Mouse (Mus musculus): ENCODE measurements around the gene Fzd10. TPM values are rescaled to one million over a fixed set of nuclear protein-coding genes. Genes with fewer than 3 reads are reported as not detected.

Gene Fzd10
- polyA plus RNA-seq (2012), result not detected in 2 replicates

DNA sequence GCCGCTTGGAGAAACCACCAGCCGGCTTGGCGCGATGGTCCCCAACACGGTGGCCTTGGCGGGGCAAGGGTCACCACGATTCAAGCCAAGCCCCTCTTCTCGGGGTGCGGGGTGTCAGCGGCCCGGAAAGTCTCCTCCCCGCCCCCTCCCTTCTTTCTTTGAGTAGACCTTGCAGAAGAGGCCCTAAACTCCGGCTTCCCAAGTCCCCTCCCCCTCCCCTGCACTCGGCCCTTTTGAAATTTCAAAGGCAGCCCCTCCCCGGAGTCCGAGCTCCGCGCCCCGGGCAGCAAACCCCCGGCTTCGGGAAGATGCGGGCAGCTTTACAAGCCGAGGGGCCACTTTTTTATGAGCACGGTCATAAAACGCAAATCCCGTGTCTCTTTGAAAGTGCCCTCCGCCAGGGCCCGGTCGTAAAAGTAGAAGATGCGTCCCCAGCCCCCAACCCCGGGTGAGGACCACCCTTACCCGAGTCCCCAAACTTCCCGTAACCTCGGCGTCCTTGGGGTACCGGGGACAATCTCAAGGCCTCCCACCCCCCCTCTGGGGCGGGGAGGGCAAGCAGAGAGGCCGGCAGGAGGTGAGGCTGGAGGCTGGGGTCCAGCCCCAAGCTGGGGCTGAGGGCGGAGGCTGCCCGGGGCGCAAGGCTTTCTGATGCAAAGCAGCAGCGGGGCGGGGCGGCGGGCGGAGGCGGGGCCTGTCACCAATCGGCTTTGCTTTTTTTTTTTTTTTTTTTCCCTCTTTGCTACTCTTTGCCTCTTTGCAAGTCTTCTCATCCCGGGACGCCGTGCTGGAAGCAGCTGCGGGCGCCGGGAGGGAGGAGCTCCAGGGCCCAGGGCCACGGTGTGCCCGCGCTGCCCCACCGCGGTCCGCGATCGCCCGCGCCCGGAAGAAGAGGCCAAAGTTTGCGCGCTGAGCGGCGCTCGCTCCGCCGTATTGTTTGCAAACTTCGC is at the start of gene Fzd10:
Gene Fzd10, plus strand, starts transcription at position 773 of the 950 bp plus-strand sequence.
- no peak for TF ChIP-seq GATA1 (IDR thresholded peaks at IDR 0.05; ENCODE audit: low read length)

DNA sequence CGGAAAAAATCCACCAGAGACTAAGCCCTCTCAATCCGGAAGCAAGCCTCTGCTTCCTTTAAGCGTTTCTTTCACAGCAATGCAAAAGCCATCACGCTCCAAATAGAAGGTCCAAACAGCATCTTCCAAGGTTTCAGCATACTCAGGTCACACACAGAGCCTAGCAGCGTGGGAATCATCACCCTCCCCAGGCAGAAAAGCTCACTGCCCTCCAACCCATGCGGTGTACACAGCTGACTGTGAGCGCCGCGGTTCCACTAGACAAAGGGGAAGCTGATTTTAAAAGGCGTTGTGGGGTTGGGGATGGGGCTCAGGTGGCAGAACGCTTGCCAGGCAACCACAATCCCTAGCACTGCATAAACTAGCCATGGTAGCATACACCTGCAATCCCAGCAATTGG is 49.2 kb upstream of the Fzd10 start:
- TF ChIP-seq GATA1 (IDR thresholded peaks at IDR 0.05; ENCODE audit: low read length), result no peak

DNA sequence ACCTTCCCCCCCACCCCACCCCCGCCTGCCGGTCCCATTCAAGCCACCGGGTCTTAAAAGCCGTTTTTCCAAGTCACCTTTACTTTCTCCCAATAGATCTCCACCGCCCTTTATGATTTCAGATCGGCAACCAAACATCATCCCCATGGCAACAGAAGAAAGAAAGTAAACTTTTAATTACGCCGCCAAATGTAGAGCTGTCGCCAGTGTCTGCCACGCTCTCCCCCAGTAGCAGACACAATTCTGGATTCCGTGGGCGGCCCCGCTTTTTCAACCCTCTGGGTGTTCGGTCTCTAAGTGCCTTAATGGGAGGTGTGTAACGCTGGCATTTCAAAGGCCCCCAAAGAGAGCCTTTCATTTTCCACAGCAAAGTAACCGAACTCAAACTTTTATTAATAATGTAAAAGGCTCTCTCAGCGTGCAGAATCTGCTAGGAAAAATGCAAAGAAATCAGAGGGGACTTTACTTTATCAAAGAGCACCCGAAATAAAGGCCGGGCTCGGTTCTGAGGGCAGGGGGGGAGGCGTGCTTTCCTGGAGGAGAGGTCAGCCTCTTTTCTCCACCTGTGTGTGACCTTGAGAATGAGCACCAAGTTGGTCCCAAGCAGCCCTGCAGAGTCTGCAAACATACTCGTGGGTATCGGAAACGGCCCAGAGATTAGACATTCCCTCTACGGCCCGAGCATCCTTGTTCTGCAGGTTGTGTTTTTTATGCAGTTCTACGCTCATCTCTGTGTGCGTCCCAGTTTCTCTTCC is 48.3 kb upstream of the Fzd10 start:
- TF ChIP-seq GATA1 (IDR thresholded peaks at IDR 0.05; ENCODE audit: low read length), result no peak

DNA sequence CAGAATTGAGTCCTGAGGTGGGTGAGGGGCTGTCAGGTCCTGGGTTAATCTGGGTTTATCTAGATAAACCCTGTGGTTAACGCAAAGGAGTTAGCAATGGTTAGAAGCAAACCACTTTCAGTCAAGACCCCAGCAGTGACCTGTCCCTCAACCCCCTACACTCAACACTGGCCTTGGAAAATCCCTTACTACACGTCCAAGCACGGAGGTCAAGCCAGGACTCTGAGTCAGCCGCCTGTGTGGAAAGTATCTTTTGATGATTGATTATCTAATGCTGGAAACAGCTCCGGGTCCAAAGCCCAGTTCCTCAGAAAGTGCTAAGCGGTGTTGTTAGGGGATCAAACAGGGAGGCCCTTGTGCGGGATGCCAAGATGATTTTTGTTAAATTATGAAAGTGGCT is 42.5 kb upstream of the Fzd10 start:
- no peak for TF ChIP-seq GATA1 (IDR thresholded peaks at IDR 0.05; ENCODE audit: low read length)

DNA sequence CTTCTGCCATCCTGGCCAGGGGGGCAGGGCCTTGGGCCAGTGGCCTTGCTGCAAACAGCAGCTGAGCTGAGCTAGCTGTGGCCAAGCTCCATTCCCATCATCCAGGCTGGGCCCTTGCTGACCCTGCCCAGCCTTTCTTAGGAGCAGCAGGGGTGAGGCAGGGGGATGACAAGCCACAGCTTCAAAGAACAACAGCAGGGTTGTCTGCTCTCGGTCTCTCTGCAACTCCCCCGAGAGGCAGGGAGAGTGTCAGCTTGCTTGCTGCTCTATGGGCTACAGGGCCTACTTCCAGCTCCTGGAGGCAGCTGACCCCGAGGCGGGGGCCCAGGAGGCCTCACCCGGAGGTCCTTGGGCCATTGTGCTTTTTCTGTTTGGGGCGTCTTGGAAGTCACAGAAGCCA is 33.3 kb upstream of the Fzd10 start:
- no peak for TF ChIP-seq GATA1 (IDR thresholded peaks at IDR 0.05; ENCODE audit: low read length)

DNA sequence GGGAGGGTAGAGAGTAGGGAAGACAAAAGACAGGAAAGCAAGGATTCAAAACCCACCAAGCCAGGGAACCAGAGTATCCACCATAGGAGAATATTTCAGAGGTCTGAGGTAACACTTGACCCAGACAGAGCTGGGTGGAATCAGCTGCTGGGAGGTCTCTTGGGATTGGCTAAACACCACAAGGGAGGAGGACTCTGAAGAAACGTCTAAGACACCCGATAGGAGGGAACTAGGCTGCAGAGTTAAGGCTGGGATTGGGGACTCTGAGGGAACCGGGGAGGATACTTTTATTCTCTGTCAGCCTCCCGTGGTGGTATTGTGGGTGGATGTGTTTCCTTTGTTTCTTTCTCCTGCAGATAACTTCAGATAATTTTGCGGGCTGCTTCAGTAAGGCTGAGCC is 31.7 kb upstream of the Fzd10 start:
- TF ChIP-seq GATA1 (IDR thresholded peaks at IDR 0.05; ENCODE audit: low read length), result no peak

DNA sequence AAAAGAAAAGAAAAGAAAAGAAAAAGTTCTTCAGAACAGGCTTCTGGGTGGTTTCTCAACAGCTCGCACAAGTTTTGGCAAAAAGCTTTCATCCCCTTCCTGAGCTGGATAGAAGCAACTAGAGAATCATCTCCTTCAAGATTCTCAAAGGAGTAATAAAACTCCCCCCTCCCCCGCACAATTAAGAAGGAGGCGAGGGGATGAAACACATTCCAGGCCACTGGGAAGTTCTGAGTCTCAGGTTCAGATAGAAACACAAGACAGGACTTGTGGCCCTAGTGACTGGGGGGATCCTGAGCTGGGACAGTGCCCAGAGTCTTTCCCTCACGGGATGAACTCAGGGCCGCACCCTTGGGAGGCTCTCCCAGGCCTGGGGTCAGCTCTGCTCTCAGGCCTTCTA is 30.6 kb upstream of the Fzd10 start:
- no peak for TF ChIP-seq GATA1 (IDR thresholded peaks at IDR 0.05; ENCODE audit: low read length)

DNA sequence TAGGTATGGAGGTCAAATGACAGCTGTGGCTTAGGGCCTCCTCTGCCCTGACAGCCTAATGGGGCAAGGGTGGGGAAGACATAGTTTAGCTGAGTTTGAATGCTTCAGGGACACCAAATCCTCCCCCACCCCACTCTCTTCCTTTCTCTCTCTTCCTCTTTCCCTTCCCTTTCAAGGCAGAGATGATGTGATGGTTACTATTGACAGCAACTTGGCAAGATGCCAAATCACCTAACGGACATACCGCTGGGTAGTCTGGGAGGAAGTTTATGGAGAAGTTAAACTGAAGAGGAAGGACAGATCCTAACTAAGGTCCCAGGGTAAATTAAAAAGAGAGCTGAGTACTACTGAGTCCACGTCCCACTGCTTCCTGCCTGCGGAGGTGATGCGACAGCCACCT is 29.8 kb upstream of the Fzd10 start:
- TF ChIP-seq GATA1 (IDR thresholded peaks at IDR 0.05; ENCODE audit: low read length), result no peak

DNA sequence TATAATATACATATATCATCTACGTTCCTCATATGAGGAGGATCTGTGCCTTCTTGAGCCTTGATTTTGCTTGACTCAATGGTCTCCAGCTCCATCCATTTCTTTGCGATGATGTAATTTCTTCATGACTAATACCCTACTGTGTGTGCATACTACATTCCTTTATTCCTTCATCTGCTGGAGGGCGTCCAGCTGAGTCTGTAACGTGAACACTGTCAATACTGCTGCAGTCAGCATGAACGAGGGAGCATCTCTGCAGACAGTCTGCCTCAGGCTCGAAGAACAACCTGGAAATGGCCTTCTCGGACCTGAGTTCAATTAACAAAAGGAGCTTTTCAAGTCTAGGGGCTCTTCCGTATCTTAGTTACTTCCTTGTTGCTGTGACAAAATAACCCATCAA is 28.9 kb upstream of the Fzd10 start:
- TF ChIP-seq GATA1 (IDR thresholded peaks at IDR 0.05; ENCODE audit: low read length), result no peak

DNA sequence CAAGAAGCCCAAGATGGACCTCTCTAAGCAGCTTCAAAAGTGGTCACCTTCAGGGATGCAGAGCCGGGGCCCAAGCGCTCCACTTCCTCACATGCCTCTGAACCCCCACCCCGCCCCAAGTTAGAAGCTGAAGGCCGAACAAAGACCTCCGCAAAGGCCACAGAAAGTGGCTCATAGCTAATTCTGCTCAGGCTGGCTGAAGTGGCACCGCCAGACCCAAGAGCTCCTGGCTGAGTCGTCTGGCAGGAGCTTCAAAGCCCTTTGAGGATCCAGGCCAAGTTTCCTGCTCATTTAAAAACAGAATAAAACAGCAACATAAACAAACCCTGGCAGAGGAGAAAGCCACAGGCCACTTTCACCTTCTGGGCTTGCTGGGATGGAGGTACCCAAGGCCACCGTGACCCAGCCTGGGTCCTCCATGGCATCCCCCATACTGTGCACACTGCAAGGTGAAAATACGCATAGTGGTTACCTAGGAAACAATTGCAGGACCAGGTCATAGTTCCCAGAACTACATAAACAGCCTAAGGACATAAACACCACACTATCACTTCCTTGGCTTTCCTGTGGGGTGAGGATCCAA is 24.6 kb upstream of the Fzd10 start:
- TF ChIP-seq GATA1 (IDR thresholded peaks at IDR 0.05; ENCODE audit: low read length), result no peak

DNA sequence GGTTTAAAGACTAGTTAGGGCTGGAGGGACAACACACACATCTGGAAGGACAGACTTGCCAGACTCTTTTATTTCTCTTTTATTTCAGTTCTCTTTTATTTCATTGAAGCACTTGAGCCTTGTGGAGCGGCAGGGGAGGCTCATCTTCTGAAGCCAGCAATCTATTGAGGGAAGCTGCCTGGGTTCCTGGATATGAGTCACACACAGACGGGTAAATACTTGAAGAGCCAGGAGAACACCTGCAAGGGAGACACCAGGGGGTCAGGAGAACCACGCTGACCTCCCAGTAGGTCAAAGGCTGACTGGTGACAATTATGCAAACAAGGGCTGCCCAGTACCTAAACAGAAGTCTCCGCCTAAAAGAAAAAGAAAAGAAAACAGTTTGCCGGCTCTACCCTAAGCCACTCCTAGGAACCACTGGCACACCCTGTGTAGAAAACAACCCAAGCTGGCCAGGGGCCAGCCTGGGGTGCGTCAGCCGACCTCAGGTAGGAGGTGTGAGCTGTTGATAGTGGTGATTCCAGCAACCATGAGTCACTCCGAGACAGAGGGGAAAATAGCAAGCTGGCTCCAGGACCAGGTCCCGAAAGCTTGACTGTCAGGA is 21.5 kb upstream of the Fzd10 start:
- no peak for TF ChIP-seq GATA1 (IDR thresholded peaks at IDR 0.05; ENCODE audit: low read length)

DNA sequence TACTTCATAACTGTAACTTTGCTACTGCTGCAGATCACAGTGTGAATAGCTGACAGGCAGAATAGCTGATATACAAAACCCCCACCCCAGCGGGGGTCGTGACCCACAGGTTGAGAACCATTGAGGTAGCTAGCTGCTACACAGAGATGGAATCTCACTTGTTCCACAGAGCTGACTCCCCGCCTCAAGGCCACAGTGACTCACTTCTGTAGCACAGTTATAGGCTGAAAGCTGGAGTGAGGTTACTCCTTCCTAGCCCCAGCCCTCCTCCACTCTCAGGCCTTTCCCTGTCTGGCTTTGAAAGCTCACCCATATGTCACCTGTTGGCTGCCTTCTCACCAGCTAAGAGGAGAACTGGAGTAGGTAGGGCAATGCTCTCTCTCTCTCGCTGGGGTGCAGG is 19.7 kb upstream of the Fzd10 start:
- TF ChIP-seq GATA1 (IDR thresholded peaks at IDR 0.05; ENCODE audit: low read length), result no peak

DNA sequence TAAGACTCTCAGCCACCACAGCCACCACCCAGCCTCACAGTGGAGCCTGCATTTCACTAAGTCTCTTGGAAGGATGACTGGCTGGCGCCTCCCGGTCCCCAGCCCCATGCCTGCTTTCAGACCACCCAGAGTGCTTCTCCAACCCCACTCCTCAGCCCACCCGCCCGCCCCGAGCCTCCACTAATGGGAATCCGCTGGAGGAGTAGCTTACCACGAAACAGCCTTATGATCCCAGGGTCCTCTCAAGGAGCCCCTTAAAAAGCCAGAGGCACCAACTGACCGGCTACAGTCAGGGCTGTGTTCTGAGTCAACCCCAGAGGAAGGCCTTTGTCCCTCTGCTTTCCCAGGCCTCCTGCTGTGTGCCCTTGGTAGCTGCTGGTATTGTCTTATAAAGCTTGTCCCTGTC is 19.1 kb upstream of the Fzd10 start:
- no peak for TF ChIP-seq GATA1 (IDR thresholded peaks at IDR 0.05; ENCODE audit: low read length)

DNA sequence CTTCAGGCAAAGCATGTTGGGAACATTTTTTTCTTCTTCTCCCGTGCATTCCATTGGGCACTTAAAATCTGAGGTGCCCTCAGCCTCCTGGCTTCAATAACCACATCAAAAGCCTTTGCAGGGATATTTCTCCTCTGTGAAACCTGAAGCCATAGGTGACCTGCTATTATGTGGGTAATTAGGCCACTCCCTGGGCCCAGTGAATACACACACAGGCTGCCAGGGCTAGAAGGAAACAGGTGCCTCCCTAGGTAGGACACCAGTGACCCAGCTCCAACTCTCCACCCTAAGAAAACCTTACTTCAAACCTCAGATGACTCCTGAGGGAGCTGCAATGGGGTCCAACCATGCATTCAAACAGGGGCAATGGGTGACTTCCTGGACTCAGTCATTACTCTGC is 11.4 kb upstream of the Fzd10 start:
- no peak for TF ChIP-seq GATA1 (IDR thresholded peaks at IDR 0.05; ENCODE audit: low read length)

DNA sequence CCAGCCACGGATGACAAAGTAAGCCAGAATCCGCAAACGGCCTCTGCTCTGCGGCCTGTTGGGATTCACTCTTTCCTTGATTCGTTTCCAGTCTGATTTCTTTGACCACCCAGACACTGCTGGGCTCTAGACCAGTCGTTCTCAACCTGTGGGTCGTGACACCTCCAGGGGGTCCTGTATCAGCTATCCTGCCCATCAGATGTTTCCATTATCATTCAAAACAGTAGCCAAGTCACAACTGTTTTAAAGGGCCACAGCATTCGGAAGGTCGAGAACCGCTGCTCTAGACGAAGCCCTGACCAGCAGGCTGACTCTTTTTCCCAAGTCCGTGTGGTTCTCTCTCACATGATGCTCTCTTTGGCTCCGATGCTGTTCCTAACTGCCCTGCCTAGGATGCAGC is 7.2 kb upstream of the Fzd10 start:
- TF ChIP-seq GATA1 (IDR thresholded peaks at IDR 0.05; ENCODE audit: low read length), result no peak

DNA sequence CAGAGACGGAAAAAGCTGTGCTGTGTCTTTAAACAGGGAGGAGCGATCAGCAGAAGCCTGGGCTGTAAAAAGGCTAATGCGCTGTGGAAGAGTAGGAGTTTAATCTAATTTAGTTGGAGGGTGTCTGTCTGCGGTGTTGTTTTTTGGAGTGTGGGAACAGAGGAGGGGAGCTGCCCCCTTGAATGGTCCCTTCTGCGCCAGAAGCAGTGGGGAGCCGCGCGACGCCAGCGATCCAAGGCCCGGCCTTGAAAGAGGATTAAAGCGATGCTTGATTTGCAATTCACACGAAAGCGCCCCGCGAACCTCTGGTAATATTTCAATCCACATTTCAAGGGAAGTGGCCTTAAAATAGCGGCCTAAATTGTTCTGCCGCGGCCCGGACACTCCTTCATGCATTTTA is 3.8 kb upstream of the Fzd10 start:
- TF ChIP-seq GATA1 (IDR thresholded peaks at IDR 0.05; ENCODE audit: low read length), result no peak
